Mouse (Mus musculus): ENCODE results near the gene Rubcn. TPM values are rescaled to one million over a fixed set of nuclear protein-coding genes. Genes with fewer than 3 reads are reported as not detected.

The Rubcn gene
- total RNA-seq, 2 experiments from 2014 or later: 12.4 to 22.9 TPM

- ATAC-seq (ENCODE audit: poor library complexity, severe bottlenecking): no peak
These were observed 4.2 kb downstream of the Rubcn start for GRCm38 (mm10) chr16:32873366-32873765.

DNA sequence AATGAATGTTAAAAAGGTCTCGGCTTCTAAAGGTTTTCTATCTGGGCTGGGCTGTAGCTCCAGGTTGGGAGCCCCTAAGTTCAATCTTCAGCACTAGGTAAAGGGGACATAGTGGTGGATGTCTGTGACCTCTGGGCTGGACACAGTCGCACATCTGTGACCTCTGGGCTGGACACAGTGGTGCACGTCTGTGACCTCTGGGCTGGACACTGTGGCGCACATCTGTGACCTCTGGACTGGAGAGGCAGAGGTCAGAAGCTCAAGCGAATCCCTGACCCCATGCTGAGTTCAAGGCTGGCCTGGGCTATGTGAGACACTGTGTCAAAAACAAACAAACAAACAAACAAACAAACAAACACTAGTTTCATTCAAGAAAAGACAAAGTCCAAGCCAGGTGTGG is 7.3 kb downstream of the Rubcn start:
- no peak for ATAC-seq (ENCODE audit: poor library complexity, severe bottlenecking)

GRCm38 (mm10) chr16:32867919-32868552 is 9.5 kb downstream of the Rubcn start:
- ATAC-seq (ENCODE audit: poor library complexity, severe bottlenecking): peak; percentile 98

GRCm38 (mm10) chr16:32866713-32867112 is 10.9 kb downstream of the Rubcn start:
- ATAC-seq (ENCODE audit: poor library complexity, severe bottlenecking): no peak

DNA sequence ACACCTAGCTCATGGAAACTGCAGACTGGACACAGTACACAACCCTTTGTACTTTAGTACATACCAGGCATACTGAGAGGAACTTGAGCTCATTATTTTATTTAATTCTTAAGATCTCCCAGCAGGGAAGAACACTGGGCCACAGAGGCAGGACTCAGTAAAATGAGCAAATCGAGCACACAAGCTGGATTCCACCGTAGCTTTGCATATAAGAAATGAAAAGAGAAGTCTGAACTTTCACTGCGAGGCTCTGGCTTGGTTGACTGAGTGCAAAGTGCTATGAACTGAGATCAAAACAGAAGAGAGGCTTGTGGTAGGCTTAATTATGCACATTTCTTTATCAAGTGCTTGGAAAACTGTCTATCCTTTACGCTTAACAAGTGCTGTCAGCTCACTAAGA is 12.2 kb downstream of the Rubcn start:
- ATAC-seq (ENCODE audit: poor library complexity, severe bottlenecking): no peak

GRCm38 (mm10) chr16:32861813-32862385 is 15.7 kb downstream of the Rubcn start:
- no peak for ATAC-seq (ENCODE audit: poor library complexity, severe bottlenecking)

- ATAC-seq (ENCODE audit: poor library complexity, severe bottlenecking): no peak
These were observed 18.6 kb downstream of the Rubcn start for GRCm38 (mm10) chr16:32858771-32859636.

- ATAC-seq (ENCODE audit: poor library complexity, severe bottlenecking): no peak
These were observed 19.2 kb downstream of the Rubcn start for GRCm38 (mm10) chr16:32858356-32858755.

DNA sequence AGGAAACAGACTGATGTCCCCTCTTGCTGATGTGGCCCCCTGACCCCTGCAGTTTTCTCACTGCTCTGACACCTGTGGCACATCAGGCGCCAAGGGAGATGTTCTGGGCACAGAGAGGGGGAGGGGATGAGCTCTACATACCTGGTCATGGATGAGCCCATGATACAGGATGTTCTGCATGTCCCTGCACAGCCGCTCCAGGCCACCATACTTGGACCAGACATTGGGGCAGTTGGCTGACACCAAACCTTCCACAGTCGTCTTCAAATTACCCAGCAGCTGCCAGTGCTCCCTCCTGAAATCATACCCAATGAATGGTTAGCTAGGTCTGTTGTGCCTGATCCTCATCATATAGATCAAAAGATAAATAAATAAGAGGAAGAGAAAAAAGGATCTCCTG is 20.8 kb downstream of the Rubcn start:
- ATAC-seq (ENCODE audit: poor library complexity, severe bottlenecking): no peak

DNA sequence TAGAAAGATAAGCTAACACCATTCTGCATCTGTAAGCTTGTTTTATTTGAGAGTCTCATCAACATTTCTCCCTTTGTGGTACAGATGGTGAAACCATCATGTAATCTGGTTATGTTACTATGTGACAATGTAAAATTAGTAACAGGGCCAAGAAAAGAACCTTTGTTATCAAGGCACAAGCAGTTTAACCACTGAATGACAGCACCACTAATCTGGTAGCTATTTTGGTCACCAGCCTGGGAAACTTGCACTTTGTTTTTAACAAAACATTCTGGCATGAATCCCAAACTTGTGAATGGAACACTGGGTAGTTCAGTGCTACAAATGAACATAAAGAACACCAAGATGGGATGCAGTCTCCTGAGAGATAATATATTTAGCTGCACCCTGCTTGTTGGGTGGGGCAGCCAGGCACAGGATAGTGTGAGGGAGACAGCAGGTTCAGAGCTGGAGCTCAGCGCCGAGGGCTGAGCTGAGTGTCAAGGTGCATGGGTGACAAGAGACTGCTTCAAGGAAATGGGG is 23.5 kb downstream of the Rubcn start:
- no peak for ATAC-seq (ENCODE audit: poor library complexity, severe bottlenecking)

- ATAC-seq (ENCODE audit: poor library complexity, severe bottlenecking): no peak
These were observed 24.0 kb downstream of the Rubcn start for GRCm38 (mm10) chr16:32853492-32854049.

GRCm38 (mm10) chr16:32849042-32849830 is 28.3 kb downstream of the Rubcn start:
- ATAC-seq (ENCODE audit: poor library complexity, severe bottlenecking): no peak

- ATAC-seq (ENCODE audit: poor library complexity, severe bottlenecking): no peak
These were observed 30.5 kb downstream of the Rubcn start for GRCm38 (mm10) chr16:32847103-32847502.

GRCm38 (mm10) chr16:32831501-32831900 is 46.1 kb downstream of the Rubcn start:
- ATAC-seq (ENCODE audit: poor library complexity, severe bottlenecking): no peak

GRCm38 (mm10) chr16:32829104-32829503 is 48.5 kb downstream of the Rubcn start:
- ATAC-seq (ENCODE audit: poor library complexity, severe bottlenecking): no peak

DNA sequence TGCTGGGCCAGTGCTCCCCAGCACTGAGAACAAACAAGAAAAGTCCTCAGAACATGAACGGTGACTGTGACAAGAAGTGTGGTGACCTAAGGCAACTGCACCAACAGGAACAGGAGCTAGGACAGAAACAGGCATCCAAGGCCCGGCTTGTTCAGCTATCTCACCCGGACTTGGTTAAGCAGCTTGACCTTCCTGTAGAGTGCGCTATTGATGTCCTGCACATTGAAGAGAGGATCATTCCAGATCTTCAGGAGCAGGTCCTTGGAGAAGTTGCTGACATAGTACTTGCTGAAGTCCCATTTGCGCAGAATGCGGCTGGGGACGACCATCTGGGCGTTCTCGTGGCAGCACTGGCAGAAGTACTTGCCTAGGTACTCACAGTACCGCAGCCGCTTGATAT is 51.0 kb downstream of the Rubcn start:
- ATAC-seq (ENCODE audit: poor library complexity, severe bottlenecking): no peak

- ATAC-seq (ENCODE audit: poor library complexity, severe bottlenecking): no peak
These were observed 52.2 kb downstream of the Rubcn start for GRCm38 (mm10) chr16:32825380-32825779.

DNA sequence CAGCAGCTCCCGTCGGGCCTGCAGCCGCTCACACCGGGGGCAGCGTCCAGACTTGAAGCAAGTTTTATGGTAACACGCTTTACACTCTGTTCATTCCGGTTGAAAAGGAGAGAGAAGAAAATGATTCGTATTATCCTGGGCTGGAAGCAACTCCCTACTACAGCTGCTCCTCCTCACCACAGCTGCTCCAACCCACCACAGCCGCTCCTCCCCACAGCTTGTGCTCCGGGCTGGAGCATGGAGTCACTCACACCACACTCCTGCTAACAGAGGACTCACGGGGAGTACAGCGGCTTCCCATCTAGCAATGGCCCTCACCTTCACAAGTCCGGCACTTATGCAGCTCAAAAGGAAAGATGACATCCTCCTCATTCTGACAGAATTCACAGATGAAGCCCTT is 53.5 kb downstream of the Rubcn start:
- no peak for ATAC-seq (ENCODE audit: poor library complexity, severe bottlenecking)

DNA sequence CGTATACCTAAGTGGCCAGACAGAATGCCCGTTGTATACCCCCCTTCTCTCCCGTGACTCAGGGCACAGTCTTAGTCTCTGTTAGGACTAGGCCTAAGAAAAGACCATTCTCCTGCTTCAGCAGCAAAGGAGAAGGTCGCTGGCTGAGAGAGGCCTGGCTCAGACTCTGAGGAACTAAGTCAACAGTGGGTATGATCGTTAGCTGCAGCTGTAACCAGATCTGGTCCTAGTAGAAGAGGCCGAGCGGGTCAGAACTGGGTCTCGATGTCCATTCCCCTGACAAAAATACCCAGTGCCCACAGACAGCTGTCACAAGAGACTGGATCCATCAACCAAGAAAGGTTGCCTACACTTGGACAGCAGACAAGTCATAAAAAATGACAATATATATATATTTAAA is 54.1 kb downstream of the Rubcn start:
- ATAC-seq (ENCODE audit: poor library complexity, severe bottlenecking): no peak

- ATAC-seq (ENCODE audit: poor library complexity, severe bottlenecking): no peak
These were observed 54.7 kb downstream of the Rubcn start for GRCm38 (mm10) chr16:32822881-32823280.

- no peak for ATAC-seq (ENCODE audit: poor library complexity, severe bottlenecking)
These were observed 55.1 kb downstream of the Rubcn start for GRCm38 (mm10) chr16:32822450-32822827.

All from megakaryocyte, adult 5-6 weeks (primary cell).